Mouse (Mus musculus): Measurements from ENCODE around the gene Myo15. TPM values are rescaled to one million over a fixed set of nuclear protein-coding genes. Genes with fewer than 3 reads are reported as not detected.

Gene Myo15
- not detected for polyA plus RNA-seq (2014; fragmentation: Illumina TruSeq; extraction: RNeasy Lipid Tissue Mini Kit (QIAGEN cat#74804); ENCODE audit: low read depth, low replicate concordance)

GRCm38 (mm10) chr11:60469039-60469438 lies at the start of gene Myo15:
Gene Myo15 (plus strand): TSS chr11:60469339.

GRCm38 (mm10) chr11:60454080-60454744 lies 14.9 kb upstream of the Myo15 start, which contains the start of gene Drg2:
Gene Drg2 (plus strand): TSS chr11:60454591.

GRCm38 (mm10) chr11:60536180-60536858 lies 67.2 kb downstream of the Myo15 start, which contains the start of gene Alkbh5:
Gene Alkbh5 (plus strand): TSS chr11:60536381.

Other genes with a start within 250 kb of the Myo15 start
- gene Srebf1, start 246.8 kb upstream of the Myo15 start, polyA plus RNA-seq (2014; fragmentation: Illumina TruSeq; extraction: RNeasy Lipid Tissue Mini Kit (QIAGEN cat#74804); ENCODE audit: low read depth, low replicate concordance), result 0.28 TPM
- gene Tom1l2, start 116.4 kb upstream of the Myo15 start, polyA plus RNA-seq (2014; fragmentation: Illumina TruSeq; extraction: RNeasy Lipid Tissue Mini Kit (QIAGEN cat#74804); ENCODE audit: low read depth, low replicate concordance), result 16.5 TPM
- 0.81 TPM for gene Drc3, start 116.0 kb upstream of the Myo15 start, polyA plus RNA-seq (2014; fragmentation: Illumina TruSeq; extraction: RNeasy Lipid Tissue Mini Kit (QIAGEN cat#74804); ENCODE audit: low read depth, low replicate concordance)
- 34.6 TPM for gene Gid4, start 52.2 kb upstream of the Myo15 start, polyA plus RNA-seq (2014; fragmentation: Illumina TruSeq; extraction: RNeasy Lipid Tissue Mini Kit (QIAGEN cat#74804); ENCODE audit: low read depth, low replicate concordance)
- gene Atpaf2, start 50.9 kb upstream of the Myo15 start, polyA plus RNA-seq (2014; fragmentation: Illumina TruSeq; extraction: RNeasy Lipid Tissue Mini Kit (QIAGEN cat#74804); ENCODE audit: low read depth, low replicate concordance), result 8.7 TPM
- gene Drg2, start 14.7 kb upstream of the Myo15 start, polyA plus RNA-seq (2014; fragmentation: Illumina TruSeq; extraction: RNeasy Lipid Tissue Mini Kit (QIAGEN cat#74804); ENCODE audit: low read depth, low replicate concordance), result 25.3 TPM
- 79.5 TPM for gene Alkbh5, start 67.0 kb downstream of the Myo15 start, polyA plus RNA-seq (2014; fragmentation: Illumina TruSeq; extraction: RNeasy Lipid Tissue Mini Kit (QIAGEN cat#74804); ENCODE audit: low read depth, low replicate concordance)
- gene Llgl1, start 230.4 kb downstream of the Myo15 start, polyA plus RNA-seq (2014; fragmentation: Illumina TruSeq; extraction: RNeasy Lipid Tissue Mini Kit (QIAGEN cat#74804); ENCODE audit: low read depth, low replicate concordance), result 0.08 TPM

Measured in kidney, adult 10 weeks (tissue).